Mouse (Mus musculus): ENCODE data around the gene Gm11562. TPM values are rescaled to one million over a fixed set of nuclear protein-coding genes. Genes with fewer than 3 reads are reported as not detected.
A peak's percentile ranks its signal among the peaks of the same experiment; 100 is the strongest.

The Gm11562 gene
- polyA plus RNA-seq, 1 experiment from 2014 or later: not detected

GRCm38 (mm10) chr11:99580636-99581035 is 39.6 kb downstream of the Gm11562 start, which contains the start of gene Krtap1-5:
TSS of gene Krtap1-5 (minus strand) at chr11:99581016.
- 85% methylated on average over 6 of the region's 6 CpGs for WGBS
- Histone ChIP-seq H3K4me2 (no peak within 1 kb of the TSS), H3K4me3 (no peak within 1 kb of the TSS), H3K36me3 (no peaks in the 10 kb centered on the region), H3K27ac (no peak within 1 kb of the TSS), H3K9ac (no peak within 1 kb of the TSS), H3K9me3 (no peaks in the 10 kb centered on the region), H3K27me3 (no peaks in the 10 kb centered on the region), H3K4me1 (replicated peaks) (no peaks in the 10 kb centered on the region)
- ATAC-seq (ENCODE audit: low FRiP score): no peak

GRCm38 (mm10) chr11:99574106-99574505 is 46.1 kb downstream of the Gm11562 start:
- Histone ChIP-seq H3K36me3 (no peaks in the 10 kb centered on the region), H3K27ac (no peak overlapping the region), H3K9ac (no peak overlapping the region; the same call in 1 of the 2 replicates), H3K9me3 (no peaks in the 10 kb centered on the region), H3K4me3 (no peak overlapping the region), H3K4me2 (peak overlapping the region; percentile 45), H3K4me1 (replicated peaks) (0 out of 2 replicates have a peak, but pooled peaks cover 2% of the 10 kb centered on the region), H3K27me3 (no peaks in the 10 kb centered on the region)
- ATAC-seq (ENCODE audit: low FRiP score): no peak
- WGBS: 6% methylated on average over 7 of the region's 7 CpGs

GRCm38 (mm10) chr11:99573164-99573563 is 47.1 kb downstream of the Gm11562 start:
- 0 out of 2 replicates have a peak, but pooled peaks cover 2% of the 10 kb centered on the region for H3K4me1 ChIP-seq (replicated peaks)
- H3K9me3 ChIP-seq: no peaks in the 10 kb centered on the region
- no peaks in the 10 kb centered on the region for H3K27me3 ChIP-seq
- no peak overlapping the region for H3K4me2 ChIP-seq
- 41% methylated on average over 4 of the region's 4 CpGs for WGBS
- ATAC-seq (ENCODE audit: low FRiP score): no peak
- H3K27ac ChIP-seq: no peak overlapping the region
- no peak overlapping the region for H3K4me3 ChIP-seq
- H3K9ac ChIP-seq: no peak overlapping the region
- H3K36me3 ChIP-seq: no peaks in the 10 kb centered on the region

Other genes starting within 250 kb of the Gm11562 start
- gene Krt28, start 245.5 kb downstream of the Gm11562 start, polyA plus RNA-seq (2015; fragmentation: Nextera tagmentation; extraction: Ambion mirVana): 0.43 and 0.47 TPM in 2 replicates
- 32.7 and 41.6 TPM in 2 replicates for gene Krt10, start 231.1 kb downstream of the Gm11562 start, polyA plus RNA-seq (2015; fragmentation: Nextera tagmentation; extraction: Ambion mirVana)
- 0.13 TPM in 1 of 2 replicates, not detected in the other for gene Krt12, start 198.2 kb downstream of the Gm11562 start, polyA plus RNA-seq (2015; fragmentation: Nextera tagmentation; extraction: Ambion mirVana)
- gene Krt20, start 182.3 kb downstream of the Gm11562 start, polyA plus RNA-seq (2015; fragmentation: Nextera tagmentation; extraction: Ambion mirVana): 0.17 and 0.22 TPM in 2 replicates
- 0.10 and 0.17 TPM in 2 replicates for gene Krt23, start 127.3 kb downstream of the Gm11562 start, polyA plus RNA-seq (2015; fragmentation: Nextera tagmentation; extraction: Ambion mirVana)
- gene Krt39, start 99.1 kb downstream of the Gm11562 start, polyA plus RNA-seq (2015; fragmentation: Nextera tagmentation; extraction: Ambion mirVana): not detected in 2 replicates
- gene Krt40, start 77.3 kb downstream of the Gm11562 start, polyA plus RNA-seq (2015; fragmentation: Nextera tagmentation; extraction: Ambion mirVana): not detected in 2 replicates
- gene Krtap3-3, start 69.6 kb downstream of the Gm11562 start, polyA plus RNA-seq (2015; fragmentation: Nextera tagmentation; extraction: Ambion mirVana): not detected in 2 replicates
- gene Krtap3-2, start 63.6 kb downstream of the Gm11562 start, polyA plus RNA-seq (2015; fragmentation: Nextera tagmentation; extraction: Ambion mirVana): not detected in 2 replicates
- gene Gm11939, start 61.0 kb downstream of the Gm11562 start, polyA plus RNA-seq (2015; fragmentation: Nextera tagmentation; extraction: Ambion mirVana): not detected in 2 replicates
- gene Krtap3-1, start 53.8 kb downstream of the Gm11562 start, polyA plus RNA-seq (2015; fragmentation: Nextera tagmentation; extraction: Ambion mirVana): not detected in 2 replicates
- not detected in 2 replicates for gene Krtap1-5, start 39.4 kb downstream of the Gm11562 start, polyA plus RNA-seq (2015; fragmentation: Nextera tagmentation; extraction: Ambion mirVana)
- not detected in 2 replicates for gene Krtap1-4, start 36.8 kb downstream of the Gm11562 start, polyA plus RNA-seq (2015; fragmentation: Nextera tagmentation; extraction: Ambion mirVana)
- not detected in 2 replicates for gene Krtap1-3, start 29.1 kb downstream of the Gm11562 start, polyA plus RNA-seq (2015; fragmentation: Nextera tagmentation; extraction: Ambion mirVana)
- not detected in 2 replicates for gene Krtap9-3, start 22.3 kb downstream of the Gm11562 start, polyA plus RNA-seq (2015; fragmentation: Nextera tagmentation; extraction: Ambion mirVana)
- not detected in 2 replicates for gene Gm11938, start 17.1 kb downstream of the Gm11562 start, polyA plus RNA-seq (2015; fragmentation: Nextera tagmentation; extraction: Ambion mirVana)
- not detected in 2 replicates for gene Gm11937, start 10.2 kb downstream of the Gm11562 start, polyA plus RNA-seq (2015; fragmentation: Nextera tagmentation; extraction: Ambion mirVana)
- gene Krtap2-4, start 5.6 kb downstream of the Gm11562 start, polyA plus RNA-seq (2015; fragmentation: Nextera tagmentation; extraction: Ambion mirVana): not detected in 2 replicates
- gene Krtap4-1, start 7.8 kb upstream of the Gm11562 start, polyA plus RNA-seq (2015; fragmentation: Nextera tagmentation; extraction: Ambion mirVana): not detected in 2 replicates
- not detected in 2 replicates for gene Krtap4-2, start 14.6 kb upstream of the Gm11562 start, polyA plus RNA-seq (2015; fragmentation: Nextera tagmentation; extraction: Ambion mirVana)
- gene Krtap4-7, start 23.7 kb upstream of the Gm11562 start, polyA plus RNA-seq (2015; fragmentation: Nextera tagmentation; extraction: Ambion mirVana): not detected in 2 replicates
- gene Gm11555, start 29.8 kb upstream of the Gm11562 start, polyA plus RNA-seq (2015; fragmentation: Nextera tagmentation; extraction: Ambion mirVana): not detected in 2 replicates
- gene Gm11563, start 38.5 kb upstream of the Gm11562 start, polyA plus RNA-seq (2015; fragmentation: Nextera tagmentation; extraction: Ambion mirVana): not detected in 2 replicates
- gene Krtap4-6, start 45.5 kb upstream of the Gm11562 start, polyA plus RNA-seq (2015; fragmentation: Nextera tagmentation; extraction: Ambion mirVana): not detected in 2 replicates
- gene Gm14190, start 70.3 kb upstream of the Gm11562 start, polyA plus RNA-seq (2015; fragmentation: Nextera tagmentation; extraction: Ambion mirVana): not detected in 2 replicates
- gene Gm14180, start 113.9 kb upstream of the Gm11562 start, polyA plus RNA-seq (2015; fragmentation: Nextera tagmentation; extraction: Ambion mirVana): not detected in 2 replicates
- not detected in 2 replicates for gene Gm11595, start 152.5 kb upstream of the Gm11562 start, polyA plus RNA-seq (2015; fragmentation: Nextera tagmentation; extraction: Ambion mirVana)
- not detected in 2 replicates for gene Krtap4-8, start 160.3 kb upstream of the Gm11562 start, polyA plus RNA-seq (2015; fragmentation: Nextera tagmentation; extraction: Ambion mirVana)
- gene Krtap4-9, start 164.8 kb upstream of the Gm11562 start, polyA plus RNA-seq (2015; fragmentation: Nextera tagmentation; extraction: Ambion mirVana): not detected in 2 replicates
- not detected in 2 replicates for gene Gm11596, start 173.0 kb upstream of the Gm11562 start, polyA plus RNA-seq (2015; fragmentation: Nextera tagmentation; extraction: Ambion mirVana)
- gene Gm11569, start 178.5 kb upstream of the Gm11562 start, polyA plus RNA-seq (2015; fragmentation: Nextera tagmentation; extraction: Ambion mirVana): not detected in 2 replicates
- gene Gm11554, start 184.0 kb upstream of the Gm11562 start, polyA plus RNA-seq (2015; fragmentation: Nextera tagmentation; extraction: Ambion mirVana): not detected in 2 replicates
- gene Krtap4-13, start 189.5 kb upstream of the Gm11562 start, polyA plus RNA-seq (2015; fragmentation: Nextera tagmentation; extraction: Ambion mirVana): not detected in 2 replicates
- gene Gm11564, start 195.2 kb upstream of the Gm11562 start, polyA plus RNA-seq (2015; fragmentation: Nextera tagmentation; extraction: Ambion mirVana): not detected in 2 replicates
- gene 2300003K06Rik, start 217.6 kb upstream of the Gm11562 start, polyA plus RNA-seq (2015; fragmentation: Nextera tagmentation; extraction: Ambion mirVana): not detected in 2 replicates
- gene Krtap4-16, start 231.2 kb upstream of the Gm11562 start, polyA plus RNA-seq (2015; fragmentation: Nextera tagmentation; extraction: Ambion mirVana): not detected in 2 replicates
- gene Gm11568, start 237.5 kb upstream of the Gm11562 start, polyA plus RNA-seq (2015; fragmentation: Nextera tagmentation; extraction: Ambion mirVana): not detected in 2 replicates
- gene Gm11559, start 244.0 kb upstream of the Gm11562 start, polyA plus RNA-seq (2015; fragmentation: Nextera tagmentation; extraction: Ambion mirVana): not detected in 2 replicates